Mouse (Mus musculus) ES-E14 (cell line): Measurements from ENCODE around the gene Ctsw.

Experiments
- CHD2 ChIP-seq: IDR thresholded peaks from 2 replicates; pipeline ENCODE4 v1.6.1; 2014; ENCODE audit warnings: mild to moderate bottlenecking, low read depth, low read length, inconsistent platforms
- HCFC1 ChIP-seq: IDR thresholded peaks from 2 replicates; pipeline ENCODE4 v1.6.1; 2012; ENCODE audit warnings: low read length, inconsistent platforms, borderline replicate concordance; ENCODE audit not compliant: insufficient read depth
- ZC3H11A ChIP-seq: IDR thresholded peaks from 2 replicates; pipeline ENCODE4 v1.6.1; 2012; ENCODE audit warnings: low read depth, mild to moderate bottlenecking, inconsistent platforms, low read length, borderline replicate concordance
- ZNF384 ChIP-seq: IDR thresholded peaks from 2 replicates; pipeline ENCODE4 v1.6.1; 2012; ENCODE audit warnings: low read depth, low read length, inconsistent platforms

- TF ChIP-seq CHD2 (no peak), ZC3H11A (peak; percentile 44; the same call in 1 of the 2 replicates), HCFC1 (peak; percentile 63), ZNF384 (peak; percentile 88)
These were observed 19.7 kb upstream of the Ctsw start, which contains the start of gene Mus81 for GRCm38 (mm10) chr19:5487768-5488550.
